Mouse (Mus musculus) limb, embryonic 11.5 days (tissue): Measurements from ENCODE around the gene Ptpn13. TPM values are rescaled to one million over a fixed set of nuclear protein-coding genes. Genes with fewer than 3 reads are reported as not detected.

ENCODE experiments used
- ATAC-seq: fragments of 200-750 bp; cut with Nextera tagmentation; 2 replicates; pipeline ENCODE4 v1.8.0; 2017; ENCODE audit warnings: low read depth; ENCODE audit not compliant: insufficient number of reproducible peaks, low FRiP score, low TSS enrichment
- DNase-seq: peaks from one replicate; pipeline ENCODE4 v3.0.0-alpha.2; 2015; ENCODE audit warnings: low spot score
- H3K27ac ChIP-seq: fragments of 300-500 bp; sonication (generic); replicated peaks from 2 replicates; pipeline ENCODE4 v1.5.1; 2014; ENCODE audit warnings: low read depth, mild to moderate bottlenecking, low read length
- H3K27me3 ChIP-seq: fragments of 300-500 bp; sonication (generic); 2 replicates; pipeline ENCODE4 v1.6.1; 2014; ENCODE audit warnings: mild to moderate bottlenecking, low read length, mixed read lengths; ENCODE audit not compliant: control insufficient read depth, insufficient read depth
- H3K36me3 ChIP-seq: fragments of 300-500 bp; sonication (generic); 2 replicates; pipeline ENCODE4 v1.6.1; 2014; ENCODE audit warnings: mild to moderate bottlenecking, low read length, moderate library complexity, mixed read lengths; ENCODE audit not compliant: control insufficient read depth, insufficient read depth
- H3K4me1 ChIP-seq: fragments of 300-500 bp; sonication (generic); 2 replicates; pipeline ENCODE4 v1.6.1; 2014; ENCODE audit warnings: low read length, mixed read lengths; ENCODE audit not compliant: control insufficient read depth, insufficient read depth
- H3K4me2 ChIP-seq: fragments of 300-500 bp; sonication (generic); 2 replicates; pipeline ENCODE4 v1.6.1; 2014; ENCODE audit warnings: low read depth, mild to moderate bottlenecking, moderate library complexity; ENCODE audit not compliant: severe bottlenecking
- H3K4me3 ChIP-seq: fragments of 300-500 bp; sonication (generic); 2 replicates; pipeline ENCODE4 v1.5.1; 2014; ENCODE audit warnings: low read depth, low read length
- H3K9ac ChIP-seq: fragments of 300-500 bp; sonication (generic); 2 replicates; pipeline ENCODE4 v1.6.1; 2014; ENCODE audit warnings: mild to moderate bottlenecking, low read length
- H3K9me3 ChIP-seq: fragments of 300-500 bp; sonication (generic); 2 replicates; pipeline ENCODE4 v1.6.1; 2016; ENCODE audit warnings: low read length; ENCODE audit not compliant: control insufficient read depth
- WGBS: fragments of 180-500 bp; shearing (Covaris S2); extraction: QIAGEN DNeasy Blood & Tissue Kit; methylation state at CpG from one replicate; pipeline ENCODE4 v1.1.7; 2014; 5-methylcytosine and 5-hydroxymethylcytosine counted together
- polyA plus RNA-seq: library from polyadenylated mRNA; unstranded; fragments of >200 nt; fragmentation: Nextera tagmentation; extraction: Ambion mirVana; gene quantifications from 2 replicates; pipeline ENCODE4 v1.2.1, GENCODE M21; 2014

Ptpn13 gene
- polyA plus RNA-seq, 1 experiment from 2014 or later: 9.2 TPM

DNA sequence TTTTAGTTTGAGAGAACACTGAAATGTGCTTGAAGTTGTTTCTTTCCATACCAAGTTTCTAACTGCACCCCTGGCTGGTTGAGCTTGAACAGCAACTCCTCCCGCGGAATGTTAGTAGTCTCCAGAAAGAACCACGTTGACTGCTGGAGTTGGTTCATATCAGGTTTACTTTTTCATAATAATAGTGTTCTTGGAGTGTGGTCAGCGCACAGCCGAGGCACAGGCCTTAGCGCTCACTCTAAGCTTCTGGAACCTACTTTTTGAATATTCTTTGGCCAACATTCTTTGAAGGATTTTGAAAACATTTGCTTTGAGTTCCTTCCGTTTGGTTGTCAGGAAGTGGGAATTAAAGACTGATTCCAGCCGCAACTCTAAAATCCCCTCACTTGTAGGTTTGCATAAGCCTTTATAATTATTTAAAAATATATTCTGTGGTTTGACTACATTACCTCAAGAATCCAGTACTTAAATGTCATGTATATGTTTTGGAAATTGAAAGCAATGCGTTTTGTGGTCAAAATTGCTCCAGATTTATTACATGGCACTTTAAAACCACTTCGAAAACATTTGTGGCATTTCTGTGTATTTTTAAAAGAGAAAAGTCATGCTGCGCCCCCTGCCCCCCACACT lies 48.6 kb downstream of the Ptpn13 start:
- no peak for ATAC-seq
- Histone ChIP-seq H3K36me3 (no peaks in the 10 kb centered on the region), H3K27ac (no peak overlapping the region), H3K27me3 (no peaks in the 10 kb centered on the region), H3K9me3 (no peaks in the 10 kb centered on the region), H3K4me1 (no peaks in the 10 kb centered on the region), H3K4me2 (no peak overlapping the region), H3K9ac (no peak overlapping the region), H3K4me3 (no peak overlapping the region)
- WGBS: 93% methylated on average over 11 of the region's 11 CpGs
- DNase-seq: no peak

DNA sequence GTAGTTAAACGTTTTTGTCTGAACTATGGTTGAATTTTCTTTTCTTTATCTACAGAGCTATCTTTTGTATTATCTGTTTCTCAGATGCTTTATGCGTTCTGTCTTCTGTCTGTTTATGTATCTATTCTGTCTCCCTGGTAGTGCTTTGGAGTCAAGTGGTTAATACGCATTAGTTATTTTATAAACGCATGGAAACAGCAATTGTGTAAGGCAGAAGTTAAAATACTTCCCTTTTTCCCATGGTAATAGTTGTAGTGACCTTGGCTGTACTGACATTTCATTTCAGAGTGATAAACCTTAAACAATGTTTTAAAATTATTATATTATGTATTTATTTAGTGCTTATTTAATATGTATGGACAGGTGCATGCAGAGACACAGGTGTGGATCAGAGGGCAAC lies 49.3 kb downstream of the Ptpn13 start:
- H3K36me3 ChIP-seq: no peaks in the 10 kb centered on the region
- no peak overlapping the region for H3K9ac ChIP-seq
- whole genome bisulfite sequencing: 92% methylated on average over 4 of the region's 4 CpGs
- H3K27ac ChIP-seq: no peak overlapping the region
- no peaks in the 10 kb centered on the region for H3K9me3 ChIP-seq
- no peak overlapping the region for H3K4me2 ChIP-seq
- no peaks in the 10 kb centered on the region for H3K27me3 ChIP-seq
- DNase-seq (no peak), ATAC-seq (no peak)
- no peaks in the 10 kb centered on the region for H3K4me1 ChIP-seq
- no peak overlapping the region for H3K4me3 ChIP-seq

DNA sequence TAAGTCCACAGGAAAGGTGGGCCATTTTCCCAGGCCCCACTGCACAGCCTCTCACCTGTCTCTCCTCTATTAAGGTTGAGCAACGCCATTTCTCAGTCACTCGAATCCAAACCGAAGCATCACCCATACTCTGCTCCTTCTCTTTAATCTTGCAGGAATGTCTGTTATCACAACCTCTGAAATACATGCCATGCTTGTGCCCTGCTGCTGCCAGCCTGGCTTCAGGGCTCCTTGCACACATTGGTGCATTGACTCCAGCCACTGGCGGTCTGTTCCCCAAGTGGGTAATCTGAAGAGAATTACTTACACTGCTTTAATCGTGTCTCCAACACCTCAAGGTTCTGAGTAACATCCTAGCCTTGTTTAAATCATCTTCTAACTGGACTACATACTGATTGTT lies 50.5 kb downstream of the Ptpn13 start:
- peak; percentile 14 for DNase-seq
- 91% methylated on average over 5 of the region's 5 CpGs for WGBS
- H3K27ac ChIP-seq: no peak overlapping the region
- no peaks in the 10 kb centered on the region for H3K36me3 ChIP-seq
- no peak for ATAC-seq
- H3K4me3 ChIP-seq: no peak overlapping the region
- no peaks in the 10 kb centered on the region for H3K9me3 ChIP-seq
- no peak overlapping the region for H3K9ac ChIP-seq
- no peaks in the 10 kb centered on the region for H3K27me3 ChIP-seq
- H3K4me2 ChIP-seq: no peak overlapping the region
- H3K4me1 ChIP-seq: no peaks in the 10 kb centered on the region

DNA sequence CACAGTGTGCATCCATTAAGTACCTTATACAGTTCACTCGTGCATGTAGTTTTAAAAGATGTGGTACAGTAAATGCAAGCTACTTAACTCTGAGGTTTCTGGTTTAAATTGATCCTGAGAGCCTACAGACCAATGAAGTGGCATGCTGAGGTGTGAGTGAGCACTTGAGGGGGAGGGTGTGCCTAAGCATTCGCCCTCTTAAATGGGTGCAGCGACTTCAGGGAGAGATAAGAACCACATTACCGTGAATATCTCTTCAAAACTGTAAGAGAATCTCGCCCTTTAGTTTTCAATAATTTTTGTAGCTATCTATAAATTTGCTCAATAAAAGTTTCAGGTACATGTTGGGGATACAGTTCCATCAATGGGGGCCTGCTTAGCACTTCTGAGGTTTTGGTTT lies 54.5 kb downstream of the Ptpn13 start:
- Histone ChIP-seq H3K36me3 (no peaks in the 10 kb centered on the region), H3K9me3 (no peaks in the 10 kb centered on the region), H3K27me3 (no peaks in the 10 kb centered on the region), H3K4me2 (no peak overlapping the region), H3K9ac (no peak overlapping the region), H3K4me3 (no peak overlapping the region), H3K4me1 (no peaks in the 10 kb centered on the region), H3K27ac (no peak overlapping the region)
- ATAC-seq: no peak
- peak; percentile 0 for DNase-seq
- WGBS: 87% methylated on average over 5 of the region's 5 CpGs

DNA sequence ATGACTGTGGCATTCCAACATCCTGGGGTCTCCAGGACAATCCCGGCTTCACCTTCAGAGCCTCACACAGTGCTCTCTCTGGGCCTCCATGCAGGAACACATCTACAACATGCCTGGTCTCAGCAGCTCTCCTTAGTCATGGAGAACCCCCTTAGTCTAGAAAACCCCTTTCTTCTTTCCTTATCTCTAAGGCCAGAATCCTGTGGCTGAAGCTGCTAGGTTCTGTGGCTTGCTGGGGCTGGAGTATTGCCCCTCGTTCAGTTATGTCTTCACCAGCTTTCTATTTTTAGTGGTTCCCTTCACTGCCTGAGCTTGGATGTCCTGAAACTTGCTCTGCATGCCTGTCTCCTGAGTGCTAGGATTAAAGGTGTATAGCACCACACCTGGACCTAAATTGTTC lies 56.2 kb downstream of the Ptpn13 start:
- Histone ChIP-seq H3K4me2 (no peak overlapping the region), H3K4me1 (no peaks in the 10 kb centered on the region), H3K36me3 (no peaks in the 10 kb centered on the region), H3K27ac (no peak overlapping the region), H3K4me3 (no peak overlapping the region), H3K9ac (no peak overlapping the region), H3K27me3 (no peaks in the 10 kb centered on the region), H3K9me3 (no peaks in the 10 kb centered on the region)
- DNase-seq (no peak), ATAC-seq (no peak)
- 85% methylated on average over 2 of the region's 2 CpGs for WGBS

DNA sequence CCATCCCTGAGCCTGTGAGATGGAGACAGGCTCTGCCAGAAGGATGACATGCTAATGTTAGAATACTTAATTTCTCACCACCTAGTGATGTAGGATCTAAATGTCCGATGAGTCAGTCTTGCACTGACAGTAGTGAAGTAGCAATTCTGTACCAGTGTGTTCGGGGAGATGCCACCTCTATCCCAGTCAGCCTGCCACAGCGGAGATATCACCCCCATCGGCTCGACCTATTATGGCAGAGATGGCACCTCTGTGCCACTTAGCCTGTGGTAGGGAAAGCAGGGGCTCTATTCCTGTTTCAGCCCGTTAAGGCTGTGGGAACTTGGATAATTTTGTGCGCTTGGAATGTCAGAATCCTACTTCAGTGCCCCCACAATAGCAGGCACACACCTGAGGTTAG lies 62.0 kb downstream of the Ptpn13 start:
- Histone ChIP-seq H3K9me3 (no peaks in the 10 kb centered on the region), H3K9ac (no peak overlapping the region), H3K4me2 (no peak overlapping the region), H3K27me3 (no peaks in the 10 kb centered on the region), H3K4me3 (no peak overlapping the region), H3K4me1 (no peaks in the 10 kb centered on the region), H3K27ac (no peak overlapping the region), H3K36me3 (no peaks in the 10 kb centered on the region)
- WGBS: 93% methylated on average over 7 of the region's 7 CpGs
- ATAC-seq: no peak
- DNase-seq: no peak

DNA sequence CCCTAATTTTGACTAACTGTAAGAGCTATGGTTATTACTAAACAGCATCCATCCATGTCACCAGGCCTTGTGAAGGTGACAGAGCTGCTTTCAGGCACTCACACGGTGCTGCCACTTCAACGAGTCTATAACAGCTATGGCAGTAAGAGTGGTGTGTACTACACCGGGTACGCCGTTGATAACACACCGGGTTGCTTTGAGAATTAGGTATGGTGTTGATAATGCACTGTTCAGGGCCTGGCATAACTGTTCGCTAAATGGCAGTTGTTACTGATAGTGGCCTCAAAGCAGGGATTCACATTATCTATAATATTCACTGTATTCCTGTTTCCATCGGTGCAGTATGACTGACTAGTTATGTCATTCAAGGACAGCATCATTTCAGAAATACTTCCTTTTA lies 66.0 kb downstream of the Ptpn13 start:
- WGBS: 95% methylated on average over 8 of the region's 8 CpGs
- Histone ChIP-seq H3K4me2 (no peak overlapping the region), H3K4me3 (no peak overlapping the region), H3K36me3 (no peaks in the 10 kb centered on the region), H3K9ac (no peak overlapping the region), H3K27ac (no peak overlapping the region), H3K27me3 (no peaks in the 10 kb centered on the region), H3K9me3 (no peaks in the 10 kb centered on the region), H3K4me1 (no peaks in the 10 kb centered on the region)
- DNase-seq (no peak), ATAC-seq (no peak)

DNA sequence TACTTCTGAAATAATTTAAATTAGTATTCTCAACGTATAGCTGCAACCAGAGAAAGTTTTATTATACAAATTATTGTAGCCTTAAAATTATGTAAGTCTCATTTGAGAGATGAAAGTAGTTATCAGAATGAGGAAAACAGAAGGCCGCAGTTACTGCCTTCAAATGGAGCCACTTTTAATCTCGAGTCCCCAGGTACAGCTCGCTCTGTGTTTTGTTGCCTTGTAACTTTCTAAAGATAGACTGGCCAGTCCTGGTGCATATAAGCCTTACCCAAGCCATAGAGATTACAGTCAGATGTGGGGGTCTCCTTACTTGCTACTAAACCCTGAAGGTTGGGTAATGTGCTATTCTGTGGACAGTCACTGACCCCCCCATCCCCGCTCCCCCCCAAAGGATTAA lies 66.8 kb downstream of the Ptpn13 start:
- no peak overlapping the region for H3K4me2 ChIP-seq
- ATAC-seq (no peak), DNase-seq (no peak)
- no peaks in the 10 kb centered on the region for H3K27me3 ChIP-seq
- no peaks in the 10 kb centered on the region for H3K9me3 ChIP-seq
- H3K27ac ChIP-seq: no peak overlapping the region
- H3K36me3 ChIP-seq: no peaks in the 10 kb centered on the region
- no peak overlapping the region for H3K4me3 ChIP-seq
- no peaks in the 10 kb centered on the region for H3K4me1 ChIP-seq
- no peak overlapping the region for H3K9ac ChIP-seq
- 90% methylated on average over 5 of the region's 5 CpGs for WGBS

DNA sequence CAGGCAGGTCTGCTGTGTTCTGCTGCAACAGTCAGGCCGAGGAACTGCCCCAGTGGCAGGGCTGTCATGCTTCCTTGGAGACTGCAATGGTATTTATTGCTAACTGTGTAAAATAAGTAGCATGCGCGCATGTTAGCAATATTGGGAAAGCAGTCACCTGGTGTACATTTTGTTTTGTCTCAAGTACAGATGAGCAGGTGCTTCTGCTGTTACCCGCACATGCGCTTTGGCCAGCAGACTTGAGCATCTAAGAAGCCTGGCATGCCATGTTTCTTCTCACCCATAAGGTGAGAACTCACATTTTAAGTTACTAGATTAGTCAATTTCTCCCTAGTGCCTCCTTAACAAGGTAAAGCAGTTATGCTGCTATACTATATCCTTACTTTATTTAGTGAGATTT lies 72.1 kb downstream of the Ptpn13 start:
- no peak for DNase-seq
- WGBS: 85% methylated on average over 5 of the region's 5 CpGs

More for the DNA sequence above, 72.1 kb downstream of the Ptpn13 start:
- H3K27me3 ChIP-seq: no peaks in the 10 kb centered on the region
- no peaks in the 10 kb centered on the region for H3K36me3 ChIP-seq
- H3K4me2 ChIP-seq: no peak overlapping the region
- no peak overlapping the region for H3K4me3 ChIP-seq
- H3K9me3 ChIP-seq: no peaks in the 10 kb centered on the region
- no peak for ATAC-seq
- H3K4me1 ChIP-seq: 0 out of 2 replicates have a peak, but pooled peaks cover 2% of the 10 kb centered on the region
- no peak overlapping the region for H3K9ac ChIP-seq
- H3K27ac ChIP-seq: no peak overlapping the region
